Mouse (Mus musculus) embryonic facial prominence, embryonic 10.5 days (tissue): Measurements from ENCODE around the gene Celf2. TPM values are rescaled to one million over a fixed set of nuclear protein-coding genes. Genes with fewer than 3 reads are reported as not detected.
A peak's percentile ranks its signal among the peaks of the same experiment; 100 is the strongest.

Experiments
- DNase-seq: peaks from one replicate; pipeline ENCODE4 v3.0.0-alpha.2; 2017; ENCODE audit warnings: low spot score
- H3K27ac ChIP-seq: fragments of 300-500 bp; sonication (generic); replicated peaks from 2 replicates; pipeline ENCODE4 v1.5.1; 2016; ENCODE audit warnings: mild to moderate bottlenecking
- H3K27me3 ChIP-seq: fragments of 300-500 bp; sonication (generic); replicated peaks from 2 replicates; pipeline ENCODE4 v1.6.1; 2016; ENCODE audit warnings: low read depth, mild to moderate bottlenecking; ENCODE audit not compliant: poor library complexity, severe bottlenecking
- H3K36me3 ChIP-seq: fragments of 300-500 bp; sonication (generic); replicated peaks from 2 replicates; pipeline ENCODE4 v1.6.1; 2016; ENCODE audit warnings: mild to moderate bottlenecking, moderate library complexity
- H3K4me1 ChIP-seq: fragments of 300-500 bp; sonication (generic); 2 replicates; pipeline ENCODE4 v1.6.1; 2016
- H3K4me3 ChIP-seq: fragments of 300-500 bp; sonication (generic); 2 replicates; pipeline ENCODE4 v1.5.1; 2016; ENCODE audit warnings: mild to moderate bottlenecking, moderate library complexity
- H3K9me3 ChIP-seq: fragments of 300-500 bp; sonication (generic); 2 replicates; pipeline ENCODE4 v1.6.1; 2016; ENCODE audit warnings: mild to moderate bottlenecking
- WGBS: fragments of 180-500 bp; shearing (Covaris S2); methylation state at CpG from one replicate; pipeline ENCODE4 v1.1.7; 2016; 5-methylcytosine and 5-hydroxymethylcytosine counted together
- polyA plus RNA-seq: library from polyadenylated mRNA; unstranded; fragments of >200 nt; fragmentation: Nextera tagmentation; extraction: Ambion mirVana; gene quantifications from 2 replicates; pipeline ENCODE4 v1.2.1, GENCODE M21; 2016

Gene Celf2
- polyA plus RNA-seq, 1 experiment from 2014 or later: 27.7 TPM

DNA sequence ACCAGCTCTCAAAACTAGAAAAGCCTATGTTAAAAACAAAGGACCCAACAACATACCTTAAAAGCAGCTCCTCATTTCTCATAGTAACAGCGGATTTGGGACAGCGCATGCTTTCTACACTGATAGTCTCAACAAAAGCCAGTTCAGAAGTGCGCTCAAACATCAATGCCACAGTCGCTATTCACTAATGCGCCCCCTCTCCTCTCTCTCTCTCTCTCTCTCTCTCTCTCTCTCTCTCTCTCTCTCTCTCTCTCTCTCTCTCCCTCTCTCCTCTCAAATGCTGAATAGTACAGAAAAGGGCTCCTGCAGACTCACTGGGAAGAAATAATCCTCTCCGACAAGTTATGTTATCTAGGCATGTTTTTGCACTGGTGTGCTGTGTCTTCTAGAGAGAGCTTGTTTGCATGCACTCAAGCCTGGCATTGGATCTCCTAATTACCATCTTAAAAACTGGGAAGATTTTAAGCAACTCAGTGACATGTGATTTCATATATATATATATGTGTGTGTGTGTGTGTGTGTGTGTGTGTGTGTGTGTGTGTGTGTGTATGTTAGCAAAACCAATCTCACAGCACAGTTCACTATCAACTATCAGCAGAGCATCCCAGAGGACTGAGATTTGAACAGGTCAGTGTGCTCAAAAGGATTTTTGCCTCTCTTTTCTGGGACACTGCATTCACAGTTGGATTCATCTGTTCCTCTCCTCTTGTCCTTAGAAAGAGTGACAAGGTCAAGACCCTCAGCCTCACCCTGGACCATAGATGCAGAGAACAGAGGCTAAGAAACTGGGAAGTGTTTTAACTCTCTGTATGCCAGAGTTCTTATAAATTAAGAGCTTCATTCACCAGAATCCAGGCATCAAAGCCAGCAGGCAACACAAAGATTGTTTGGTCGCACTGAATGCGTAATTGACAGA is 624.3 kb downstream of the Celf2 start:
- peaks cover 13% of the 10 kb centered on the region for H3K4me1 ChIP-seq
- H3K27me3 ChIP-seq: no peaks in the 10 kb centered on the region
- H3K27ac ChIP-seq: peak overlapping the region; percentile 75
- no peak for DNase-seq
- peak overlapping the region; percentile 49 for H3K4me3 ChIP-seq
- H3K36me3 ChIP-seq: no peaks in the 10 kb centered on the region
- 43% methylated on average over 8 of the region's 8 CpGs for WGBS
- H3K9me3 ChIP-seq: no peaks in the 10 kb centered on the region

- DNase-seq: no peak
- peak overlapping the region; percentile 49 for H3K4me3 ChIP-seq
- H3K36me3 ChIP-seq: no peaks in the 10 kb centered on the region
- H3K9me3 ChIP-seq: no peaks in the 10 kb centered on the region
- peaks cover 13% of the 10 kb centered on the region for H3K4me1 ChIP-seq
- peak overlapping the region; percentile 75 for H3K27ac ChIP-seq
- 59% methylated on average over 13 of the region's 13 CpGs for WGBS
- no peaks in the 10 kb centered on the region for H3K27me3 ChIP-seq
Measured at GRCm38 (mm10) chr2:6883996-6884795, 625.2 kb downstream of the Celf2 start.

- Histone ChIP-seq H3K4me1 (peaks cover 13% of the 10 kb centered on the region), H3K4me3 (no peak overlapping the region), H3K9me3 (no peaks in the 10 kb centered on the region), H3K36me3 (no peaks in the 10 kb centered on the region), H3K27me3 (no peaks in the 10 kb centered on the region; the same call in 1 of the 2 replicates), H3K27ac (no peak overlapping the region)
- DNase-seq: no peak
- WGBS: 76% methylated on average over 6 of the region's 6 CpGs
Measured at GRCm38 (mm10) chr2:6882236-6882885, 627.0 kb downstream of the Celf2 start.

GRCm38 (mm10) chr2:6880941-6881575 is 628.3 kb downstream of the Celf2 start:
- Histone ChIP-seq H3K4me3 (no peak overlapping the region), H3K9me3 (no peaks in the 10 kb centered on the region), H3K36me3 (no peaks in the 10 kb centered on the region), H3K27ac (no peak overlapping the region), H3K27me3 (peaks cover 10% of the 10 kb centered on the region), H3K4me1 (peaks cover 19% of the 10 kb centered on the region)
- 84% methylated on average over 6 of the region's 6 CpGs for WGBS
- no peak for DNase-seq

GRCm38 (mm10) chr2:6877094-6877493 is 632.3 kb downstream of the Celf2 start:
- no peaks in the 10 kb centered on the region for H3K36me3 ChIP-seq
- 75% methylated on average over 5 of the region's 5 CpGs for WGBS
- H3K4me1 ChIP-seq: peaks cover 21% of the 10 kb centered on the region
- H3K27ac ChIP-seq: no peak overlapping the region
- DNase-seq: no peak
- H3K27me3 ChIP-seq: peaks cover 40% of the 10 kb centered on the region
- H3K9me3 ChIP-seq: no peaks in the 10 kb centered on the region
- no peak overlapping the region for H3K4me3 ChIP-seq

DNA sequence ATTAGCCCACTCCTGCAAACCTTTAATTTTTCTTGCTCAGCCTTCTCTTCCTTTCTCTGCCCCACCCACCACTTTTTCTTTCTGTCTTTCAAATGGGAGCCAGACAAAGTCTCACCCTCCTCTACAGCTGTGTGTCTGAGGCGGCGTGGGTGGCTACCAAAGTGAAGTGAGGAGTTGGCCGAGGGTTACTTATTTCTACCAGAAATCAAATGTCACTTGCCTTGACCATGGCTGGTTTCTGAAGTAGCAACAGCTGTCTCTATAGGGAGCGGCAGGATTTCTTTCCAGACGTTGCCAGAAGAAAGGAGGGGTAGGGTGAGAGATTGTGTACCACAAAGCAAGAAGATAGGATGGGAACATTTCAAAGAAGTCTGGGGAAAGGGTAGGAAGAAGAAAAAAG is 632.8 kb downstream of the Celf2 start:
- 58% methylated on average over 5 of the region's 5 CpGs for WGBS
- H3K4me3 ChIP-seq: no peak overlapping the region
- DNase-seq: no peak
- no peaks in the 10 kb centered on the region for H3K36me3 ChIP-seq
- peaks cover 24% of the 10 kb centered on the region for H3K4me1 ChIP-seq
- H3K27ac ChIP-seq: no peak overlapping the region
- H3K9me3 ChIP-seq: no peaks in the 10 kb centered on the region
- peaks cover 40% of the 10 kb centered on the region for H3K27me3 ChIP-seq

GRCm38 (mm10) chr2:6875071-6875611 is 634.2 kb downstream of the Celf2 start:
- Histone ChIP-seq H3K9me3 (no peaks in the 10 kb centered on the region), H3K4me1 (peaks cover 25% of the 10 kb centered on the region), H3K27me3 (peaks cover 54% of the 10 kb centered on the region), H3K4me3 (peak overlapping the region; percentile 28; the same call in 1 of the 2 replicates), H3K36me3 (no peaks in the 10 kb centered on the region), H3K27ac (peak overlapping the region; percentile 35)
- no peak for DNase-seq
- whole genome bisulfite sequencing: 12% methylated on average over 11 of the region's 11 CpGs

GRCm38 (mm10) chr2:6874266-6874955 is 635.0 kb downstream of the Celf2 start:
- no peaks in the 10 kb centered on the region for H3K9me3 ChIP-seq
- WGBS: 31% methylated on average over 10 of the region's 10 CpGs
- H3K4me3 ChIP-seq: peak overlapping the region; percentile 28; the same call in 1 of the 2 replicates
- no peak for DNase-seq
- no peaks in the 10 kb centered on the region for H3K36me3 ChIP-seq
- H3K4me1 ChIP-seq: peaks cover 26% of the 10 kb centered on the region
- peaks cover 58% of the 10 kb centered on the region for H3K27me3 ChIP-seq
- H3K27ac ChIP-seq: no peak overlapping the region

DNA sequence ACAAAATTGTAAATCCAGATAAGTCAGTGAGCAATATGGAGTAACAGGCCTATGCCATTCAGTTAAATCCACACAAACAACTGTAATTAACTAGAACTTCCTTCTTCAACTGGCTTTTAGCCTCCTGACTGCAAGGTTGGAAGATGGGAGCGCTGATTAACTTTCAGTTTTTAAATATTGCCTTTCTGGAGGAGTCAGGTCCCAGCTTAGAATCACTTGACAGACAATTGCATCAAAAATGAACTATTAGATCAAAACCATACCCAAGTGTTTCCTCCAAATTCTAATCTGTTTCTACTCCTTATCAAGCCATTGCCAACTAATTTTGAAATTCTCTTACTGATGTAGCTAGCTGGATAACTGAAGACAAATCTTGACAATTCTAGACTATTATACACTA is 635.7 kb downstream of the Celf2 start:
- H3K27me3 ChIP-seq: peaks cover 63% of the 10 kb centered on the region
- DNase-seq: no peak
- no peak overlapping the region for H3K27ac ChIP-seq
- 75% methylated on average over 1 of the region's 1 CpGs for WGBS
- H3K4me1 ChIP-seq: peaks cover 32% of the 10 kb centered on the region
- H3K36me3 ChIP-seq: no peaks in the 10 kb centered on the region
- no peaks in the 10 kb centered on the region for H3K9me3 ChIP-seq
- H3K4me3 ChIP-seq: no peak overlapping the region

GRCm38 (mm10) chr2:6872894-6873255 is 636.5 kb downstream of the Celf2 start:
- peaks cover 36% of the 10 kb centered on the region for H3K4me1 ChIP-seq
- no peaks in the 10 kb centered on the region for H3K9me3 ChIP-seq
- peak overlapping the region; percentile 80 for H3K4me3 ChIP-seq
- H3K27me3 ChIP-seq: peaks cover 67% of the 10 kb centered on the region
- H3K36me3 ChIP-seq: no peaks in the 10 kb centered on the region
- H3K27ac ChIP-seq: peak overlapping the region; percentile 90
- DNase-seq: no peak
- 8% methylated on average over 10 of the region's 10 CpGs for WGBS

- peak; percentile 84 for DNase-seq
- Histone ChIP-seq H3K36me3 (no peaks in the 10 kb centered on the region), H3K4me3 (peak overlapping the region; percentile 80), H3K4me1 (peaks cover 41% of the 10 kb centered on the region), H3K27ac (peak overlapping the region; percentile 90), H3K9me3 (no peaks in the 10 kb centered on the region), H3K27me3 (peaks cover 67% of the 10 kb centered on the region)
- WGBS: 3% methylated on average over 124 of the region's 124 CpGs
Measured at GRCm38 (mm10) chr2:6872131-6872893, 637.1 kb downstream of the Celf2 start.
